Mouse (Mus musculus) embryonic facial prominence, embryonic 15.5 days (tissue): ENCODE data around the gene Cacul1. TPM values are rescaled to one million over a fixed set of nuclear protein-coding genes. Genes with fewer than 3 reads are reported as not detected.
A peak's percentile ranks its signal among the peaks of the same experiment; 100 is the strongest.

Experiments
- ATAC-seq: fragments of 200-750 bp; cut with Nextera tagmentation; 2 replicates; pipeline ENCODE4 v1.8.0; 2017; ENCODE audit warnings: low read depth, moderate TSS enrichment; ENCODE audit not compliant: insufficient number of reproducible peaks, low FRiP score, low TSS enrichment
- H3K27ac ChIP-seq: fragments of 300-500 bp; sonication (generic); replicated peaks from 2 replicates; pipeline ENCODE4 v1.5.1; 2015; ENCODE audit warnings: mild to moderate bottlenecking, inconsistent platforms
- H3K27me3 ChIP-seq: fragments of 300-500 bp; sonication (generic); 2 replicates; pipeline ENCODE4 v1.6.1; 2015; ENCODE audit warnings: inconsistent platforms
- H3K36me3 ChIP-seq: fragments of 300-500 bp; sonication (generic); 2 replicates; pipeline ENCODE4 v1.6.1; 2015; ENCODE audit warnings: mild to moderate bottlenecking, inconsistent platforms
- H3K4me1 ChIP-seq: fragments of 300-500 bp; sonication (generic); 2 replicates; pipeline ENCODE4 v1.6.1; 2015; ENCODE audit warnings: inconsistent platforms
- H3K4me2 ChIP-seq: fragments of 300-500 bp; sonication (generic); replicated peaks from 2 replicates; pipeline ENCODE4 v1.6.1; 2015; ENCODE audit warnings: mild to moderate bottlenecking, inconsistent platforms
- H3K4me3 ChIP-seq: fragments of 300-500 bp; sonication (generic); replicated peaks from 2 replicates; pipeline ENCODE4 v1.5.1; 2015; ENCODE audit warnings: mild to moderate bottlenecking, inconsistent platforms
- H3K9ac ChIP-seq: fragments of 300-500 bp; sonication (generic); 2 replicates; pipeline ENCODE4 v1.6.1; 2015; ENCODE audit warnings: inconsistent platforms
- H3K9me3 ChIP-seq: fragments of 300-500 bp; sonication (generic); replicated peaks from 2 replicates; pipeline ENCODE4 v1.6.1; 2016; ENCODE audit warnings: inconsistent platforms
- WGBS: fragments of 180-500 bp; shearing (Covaris S2); methylation state at CpG from one replicate; pipeline ENCODE4 v1.1.7; 2015; 5-methylcytosine and 5-hydroxymethylcytosine counted together
- polyA plus RNA-seq: library from polyadenylated mRNA; unstranded; fragments of >200 nt; fragmentation: Nextera tagmentation; extraction: Ambion mirVana; gene quantifications from 2 replicates; pipeline ENCODE4 v1.2.1, GENCODE M21; 2015

The Cacul1 gene
- polyA plus RNA-seq, 1 experiment from 2014 or later: 21.8 TPM

DNA sequence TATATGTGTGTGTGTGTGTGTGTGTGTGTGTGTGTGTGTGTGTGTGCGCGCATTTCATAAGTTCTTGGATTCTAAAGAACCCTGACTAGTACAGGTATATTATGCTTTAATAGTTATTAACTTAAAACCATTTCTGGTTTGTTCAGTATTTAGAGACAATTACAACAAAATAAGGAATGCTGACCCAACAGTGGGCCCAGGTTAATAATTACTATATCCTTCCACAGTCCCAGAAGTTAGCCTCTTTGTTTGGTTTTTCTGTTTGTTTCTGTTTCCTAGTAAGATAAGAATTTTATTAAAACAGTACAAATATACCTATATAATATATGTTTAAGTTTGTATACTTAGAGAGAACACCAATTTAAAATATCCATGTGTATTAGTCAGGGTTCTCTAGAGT lies 2.4 kb upstream of the Cacul1 start:
- Histone ChIP-seq H3K4me1 (peaks cover 10% of the 10 kb centered on the region), H3K27me3 (no peaks in the 10 kb centered on the region), H3K4me2 (no peak overlapping the region), H3K9ac (no peak overlapping the region), H3K9me3 (no peaks in the 10 kb centered on the region), H3K4me3 (no peak overlapping the region), H3K27ac (no peak overlapping the region), H3K36me3 (no peaks in the 10 kb centered on the region)
- no peak for ATAC-seq
- 96% methylated on average over 2 of the region's 2 CpGs for WGBS

GRCm38 (mm10) chr19:60581377-60582290 lies 809 bp upstream of the Cacul1 start:
- Histone ChIP-seq H3K27me3 (no peaks in the 10 kb centered on the region), H3K9ac (peak overlapping the region; percentile 54), H3K4me1 (peaks cover 13% of the 10 kb centered on the region), H3K4me3 (peak overlapping the region; percentile 68), H3K4me2 (peak overlapping the region; percentile 56), H3K9me3 (no peaks in the 10 kb centered on the region), H3K36me3 (no peaks in the 10 kb centered on the region), H3K27ac (peak overlapping the region; percentile 92)
- ATAC-seq: peak; percentile 16; the same call in 1 of the 2 replicates
- 38% methylated on average over 4 of the region's 4 CpGs for WGBS

- Histone ChIP-seq H3K4me2 (peak overlapping the region; percentile 56), H3K4me1 (peaks cover 13% of the 10 kb centered on the region), H3K36me3 (no peaks in the 10 kb centered on the region), H3K27me3 (no peaks in the 10 kb centered on the region), H3K4me3 (peak overlapping the region; percentile 68), H3K9ac (peak overlapping the region; percentile 54), H3K27ac (peak overlapping the region; percentile 92), H3K9me3 (no peaks in the 10 kb centered on the region)
- ATAC-seq: peak; percentile 35; the same call in 1 of the 2 replicates
- 0% methylated on average over 29 of the region's 34 CpGs for WGBS
These were observed 849 bp downstream of the Cacul1 start for GRCm38 (mm10) chr19:60579771-60580581.

GRCm38 (mm10) chr19:60576741-60577140 lies 4.1 kb downstream of the Cacul1 start:
- H3K4me2 ChIP-seq: no peak overlapping the region
- no peak for ATAC-seq
- 0 out of 2 replicates have a peak, but pooled peaks cover 3% of the 10 kb centered on the region for H3K36me3 ChIP-seq
- no peaks in the 10 kb centered on the region for H3K27me3 ChIP-seq
- no peak overlapping the region for H3K27ac ChIP-seq
- no peak overlapping the region for H3K9ac ChIP-seq
- WGBS: 97% methylated on average over 1 of the region's 1 CpGs
- H3K4me3 ChIP-seq: no peak overlapping the region
- peaks cover 19% of the 10 kb centered on the region for H3K4me1 ChIP-seq
- no peaks in the 10 kb centered on the region for H3K9me3 ChIP-seq

DNA sequence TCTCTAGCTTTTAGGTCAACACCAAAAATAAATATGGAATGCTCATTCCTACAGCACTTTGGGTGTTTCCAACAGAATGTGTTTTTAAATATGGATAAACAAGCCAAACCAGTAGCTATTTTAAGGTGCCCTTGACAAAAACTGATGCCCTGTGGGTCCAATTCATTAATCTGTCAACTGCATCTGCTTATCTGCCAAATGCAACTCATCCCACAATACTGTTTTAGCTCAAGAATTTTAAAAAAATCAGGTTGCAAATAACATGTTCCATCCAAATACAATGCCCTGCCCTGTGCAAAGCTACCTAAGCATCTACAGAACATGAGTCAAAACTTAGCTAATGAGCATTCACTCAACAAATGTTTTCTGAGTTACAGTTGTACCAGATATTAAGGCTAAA lies 20.3 kb downstream of the Cacul1 start:
- peaks cover 8% of the 10 kb centered on the region; the same call in 1 of the 2 replicates for H3K36me3 ChIP-seq
- H3K27ac ChIP-seq: no peak overlapping the region
- no peaks in the 10 kb centered on the region for H3K9me3 ChIP-seq
- H3K4me3 ChIP-seq: no peak overlapping the region
- no peaks in the 10 kb centered on the region for H3K27me3 ChIP-seq
- no peak overlapping the region for H3K4me2 ChIP-seq
- H3K4me1 ChIP-seq: no peaks in the 10 kb centered on the region
- no peak overlapping the region for H3K9ac ChIP-seq
- ATAC-seq: no peak

DNA sequence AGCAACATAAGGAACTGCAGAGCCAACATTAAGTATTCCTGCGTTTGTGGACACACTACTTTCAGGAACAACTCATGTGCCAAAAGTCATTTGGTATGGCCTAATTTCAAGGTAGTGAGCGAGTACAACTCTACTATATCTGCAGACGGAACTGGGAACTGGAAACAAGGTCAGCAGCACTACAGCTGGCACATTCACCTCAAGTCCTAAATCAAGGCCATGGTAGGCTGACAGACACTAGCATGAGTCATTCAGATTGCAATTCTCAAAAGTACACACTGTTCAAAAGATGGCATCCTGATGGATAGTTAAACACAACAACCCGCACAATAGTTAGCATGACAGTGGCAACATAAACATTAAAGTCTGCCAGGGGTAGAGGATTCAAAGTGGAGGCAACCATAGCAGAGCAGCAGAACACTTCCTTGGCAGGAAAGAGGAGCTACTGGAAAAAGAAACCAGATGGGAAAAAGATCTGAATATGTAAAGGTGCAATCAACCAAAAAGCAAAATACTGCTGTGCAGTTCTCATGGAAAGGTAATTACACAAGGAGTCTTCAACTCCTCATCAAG lies 25.9 kb downstream of the Cacul1 start:
- no peak overlapping the region for H3K4me3 ChIP-seq
- no peaks in the 10 kb centered on the region for H3K27me3 ChIP-seq
- no peaks in the 10 kb centered on the region for H3K9me3 ChIP-seq
- no peaks in the 10 kb centered on the region for H3K4me1 ChIP-seq
- ATAC-seq: no peak
- no peak overlapping the region for H3K4me2 ChIP-seq
- no peak overlapping the region for H3K9ac ChIP-seq
- H3K27ac ChIP-seq: no peak overlapping the region
- 75% methylated on average over 4 of the region's 4 CpGs for WGBS
- H3K36me3 ChIP-seq: peaks cover 7% of the 10 kb centered on the region; the same call in 1 of the 2 replicates

DNA sequence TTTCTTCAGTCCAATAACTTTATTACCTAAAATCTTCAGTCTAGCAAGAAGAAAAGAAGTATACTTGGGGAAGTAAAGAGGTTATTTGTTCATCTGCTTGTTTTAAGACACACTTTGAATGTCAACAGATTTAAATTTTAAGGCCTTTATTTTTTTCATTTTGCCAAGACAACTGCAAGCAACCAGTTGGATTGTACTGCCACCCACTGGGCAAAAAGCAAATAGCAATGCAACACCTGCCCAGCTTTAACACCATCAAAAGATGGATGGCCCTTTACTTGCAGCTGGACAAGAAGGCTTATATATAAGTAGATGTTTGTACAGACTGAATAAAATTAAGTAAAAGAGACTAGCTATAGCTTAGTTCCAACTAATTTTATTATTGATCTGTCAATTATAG lies 27.3 kb downstream of the Cacul1 start:
- Histone ChIP-seq H3K4me1 (no peaks in the 10 kb centered on the region), H3K27ac (no peak overlapping the region), H3K9ac (no peak overlapping the region), H3K4me2 (no peak overlapping the region), H3K4me3 (no peak overlapping the region), H3K27me3 (no peaks in the 10 kb centered on the region), H3K9me3 (no peaks in the 10 kb centered on the region), H3K36me3 (peaks cover 3% of the 10 kb centered on the region; the same call in 1 of the 2 replicates)
- ATAC-seq: no peak

GRCm38 (mm10) chr19:60543302-60543701 lies 37.5 kb downstream of the Cacul1 start:
- no peak overlapping the region for H3K27ac ChIP-seq
- H3K9ac ChIP-seq: no peak overlapping the region
- H3K36me3 ChIP-seq: peaks cover 13% of the 10 kb centered on the region; the same call in 1 of the 2 replicates
- no peaks in the 10 kb centered on the region for H3K27me3 ChIP-seq
- no peaks in the 10 kb centered on the region for H3K4me1 ChIP-seq
- no peak for ATAC-seq
- H3K4me3 ChIP-seq: no peak overlapping the region
- H3K9me3 ChIP-seq: no peaks in the 10 kb centered on the region
- 80% methylated on average over 2 of the region's 2 CpGs for WGBS
- H3K4me2 ChIP-seq: no peak overlapping the region

DNA sequence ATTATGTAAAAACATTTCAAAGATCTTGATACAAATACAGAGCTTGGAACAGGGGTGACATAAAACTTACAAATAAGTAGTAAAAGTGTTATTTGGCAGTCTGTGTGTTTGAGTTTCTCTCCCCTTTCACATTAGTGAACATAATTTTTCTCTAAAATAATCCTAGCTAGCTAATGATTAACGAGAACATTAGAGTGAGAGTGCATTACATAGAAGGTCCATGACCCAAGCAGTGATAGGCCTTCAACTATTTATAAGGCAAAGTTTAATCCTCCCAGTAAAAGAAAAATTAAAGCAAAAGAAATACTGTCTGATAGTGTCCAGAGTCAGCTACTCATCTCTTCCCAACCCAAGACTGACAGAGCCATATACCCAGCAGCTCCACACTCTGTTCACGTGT lies 48.9 kb downstream of the Cacul1 start:
- Histone ChIP-seq H3K36me3 (peaks cover 15% of the 10 kb centered on the region), H3K4me3 (no peak overlapping the region), H3K4me1 (no peaks in the 10 kb centered on the region), H3K27ac (no peak overlapping the region), H3K9ac (no peak overlapping the region), H3K9me3 (no peaks in the 10 kb centered on the region), H3K4me2 (no peak overlapping the region), H3K27me3 (no peaks in the 10 kb centered on the region)
- 91% methylated on average over 2 of the region's 2 CpGs for WGBS
- ATAC-seq: no peak

DNA sequence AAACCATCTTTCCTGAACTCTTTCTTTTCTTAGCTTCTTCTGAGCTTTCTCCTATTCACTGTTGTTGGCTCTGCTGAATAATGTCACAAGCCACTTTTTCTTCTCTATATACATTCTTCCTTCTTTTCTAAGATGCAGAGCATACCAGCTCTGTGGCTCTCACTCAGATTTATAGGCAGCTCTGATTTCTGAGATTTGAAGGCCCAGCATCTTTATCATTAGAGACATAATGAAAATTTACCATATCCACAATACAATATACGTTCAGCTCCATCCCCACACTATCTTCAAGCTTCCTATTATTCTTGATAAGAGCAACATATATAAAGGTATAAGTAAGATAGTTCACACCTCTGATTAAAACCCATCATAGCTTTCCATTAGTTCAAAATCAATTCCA lies 50.7 kb downstream of the Cacul1 start:
- Histone ChIP-seq H3K4me2 (no peak overlapping the region), H3K9me3 (no peaks in the 10 kb centered on the region), H3K36me3 (peaks cover 15% of the 10 kb centered on the region; the same call in 1 of the 2 replicates), H3K4me3 (no peak overlapping the region), H3K27ac (no peak overlapping the region), H3K9ac (no peak overlapping the region), H3K4me1 (no peaks in the 10 kb centered on the region), H3K27me3 (no peaks in the 10 kb centered on the region)
- WGBS: 94% methylated on average over 1 of the region's 1 CpGs
- no peak for ATAC-seq

GRCm38 (mm10) chr19:60529302-60529701 lies 51.5 kb downstream of the Cacul1 start:
- WGBS: 85% methylated on average over 1 of the region's 1 CpGs
- Histone ChIP-seq H3K4me2 (no peak overlapping the region), H3K36me3 (peaks cover 15% of the 10 kb centered on the region; the same call in 1 of the 2 replicates), H3K4me3 (no peak overlapping the region), H3K27ac (no peak overlapping the region), H3K9ac (no peak overlapping the region), H3K4me1 (no peaks in the 10 kb centered on the region), H3K9me3 (no peaks in the 10 kb centered on the region), H3K27me3 (no peaks in the 10 kb centered on the region)
- no peak for ATAC-seq
